Mouse (Mus musculus): ENCODE data around the gene Tmem170.

Gene Tmem170

GRCm38 (mm10) chr8:111876355-111876948 lies at the start of gene Tmem170:
Tmem170 (minus strand) TSS chr8:111876750.
- peak; percentile 98 for DNase-seq

DNA sequence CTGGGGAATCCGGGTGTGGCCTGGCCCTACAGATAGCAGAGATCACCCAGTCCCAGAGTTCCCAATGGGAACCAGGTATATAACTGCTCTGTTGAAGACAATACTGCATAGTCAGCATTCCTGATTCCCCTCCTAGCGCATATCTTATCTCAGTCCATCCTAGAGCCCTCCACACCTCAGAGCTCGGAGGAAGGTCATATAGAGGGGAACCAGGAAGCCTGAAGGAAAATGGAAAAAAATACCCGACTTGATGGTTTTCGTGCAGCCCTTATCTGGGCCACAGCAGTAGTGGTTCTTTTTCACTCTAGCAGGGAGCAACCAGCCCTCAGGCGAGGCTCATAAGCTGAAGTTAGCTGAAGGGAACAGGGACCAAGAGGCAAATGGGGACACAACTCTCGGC lies 48.4 kb upstream of the Tmem170 start:
- DNase-seq, result no peak

DNA sequence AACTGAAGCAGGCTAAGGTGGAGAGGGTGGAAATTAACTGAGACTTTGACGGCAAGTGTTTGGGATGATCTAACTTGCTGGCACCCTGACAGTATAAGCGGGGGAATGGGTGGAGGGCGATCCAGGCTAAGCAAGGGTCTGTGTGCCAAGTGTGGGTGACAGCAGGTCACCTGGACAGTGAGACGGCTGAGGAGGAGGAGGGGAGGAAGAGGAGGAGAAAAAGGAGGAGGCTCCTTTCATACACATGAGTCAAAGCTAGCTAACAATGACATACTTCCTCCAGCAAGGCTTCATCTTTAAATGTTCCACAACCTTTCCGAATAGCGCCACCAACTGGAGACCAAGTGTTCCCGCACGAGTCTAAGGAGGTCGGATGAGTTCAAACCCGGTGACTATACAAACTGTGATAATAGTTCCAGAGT lies 46.8 kb upstream of the Tmem170 start:
- peak; percentile 44 for DNase-seq

DNA sequence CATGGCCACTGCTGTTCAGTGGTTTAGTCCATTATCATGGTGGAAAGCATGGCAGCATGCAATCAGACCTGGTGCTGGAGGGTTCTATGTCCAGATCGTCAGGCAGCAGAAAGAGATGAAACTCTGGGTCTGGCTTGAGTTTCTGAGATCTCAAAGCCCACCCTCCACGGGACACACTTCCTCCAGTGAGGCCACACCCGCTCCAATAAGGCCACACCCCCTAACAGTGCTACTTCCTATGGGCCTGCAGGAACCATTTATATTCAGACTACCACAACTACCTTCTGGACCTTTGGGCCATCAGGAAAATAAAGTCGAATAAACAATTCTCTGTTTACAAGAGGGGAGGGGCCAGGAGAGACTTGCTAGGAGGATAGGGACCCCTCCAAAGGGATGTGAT lies 44.4 kb upstream of the Tmem170 start:
- no peak for DNase-seq

GRCm38 (mm10) chr8:111919663-111920062 lies 43.1 kb upstream of the Tmem170 start:
- no peak for DNase-seq

DNA sequence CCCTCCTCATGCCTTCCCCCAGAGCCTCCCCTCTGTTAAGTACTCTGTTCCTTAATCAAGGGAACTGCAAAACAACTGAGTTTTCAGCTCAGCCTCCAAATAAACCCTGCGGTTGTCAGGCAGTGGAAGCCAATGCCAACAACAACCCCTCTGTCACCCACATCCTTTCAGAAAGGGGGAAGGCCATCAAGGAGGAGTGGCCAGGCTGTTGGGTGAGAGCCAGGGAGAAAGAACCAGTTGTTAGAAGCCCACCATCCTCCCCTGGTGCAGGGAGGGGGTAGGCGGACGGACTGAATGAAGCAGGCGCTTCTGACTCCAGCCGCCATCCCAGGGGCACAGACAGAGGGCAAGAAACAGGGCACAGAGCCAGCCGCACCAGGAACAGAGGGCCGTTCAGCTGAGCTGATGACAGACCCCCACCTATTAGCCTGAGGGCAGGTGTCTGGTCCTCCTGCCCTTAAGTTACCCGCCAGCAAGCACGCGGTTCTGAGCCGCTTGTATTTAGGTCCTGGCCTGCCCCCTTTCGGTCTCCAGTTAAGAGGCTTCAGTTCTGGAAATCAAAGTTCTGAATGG lies 36.4 kb upstream of the Tmem170 start:
- peak; percentile 62 for DNase-seq

- DNase-seq, result no peak
Observed at GRCm38 (mm10) chr8:111911572-111911971, 35.0 kb upstream of the Tmem170 start.

DNA sequence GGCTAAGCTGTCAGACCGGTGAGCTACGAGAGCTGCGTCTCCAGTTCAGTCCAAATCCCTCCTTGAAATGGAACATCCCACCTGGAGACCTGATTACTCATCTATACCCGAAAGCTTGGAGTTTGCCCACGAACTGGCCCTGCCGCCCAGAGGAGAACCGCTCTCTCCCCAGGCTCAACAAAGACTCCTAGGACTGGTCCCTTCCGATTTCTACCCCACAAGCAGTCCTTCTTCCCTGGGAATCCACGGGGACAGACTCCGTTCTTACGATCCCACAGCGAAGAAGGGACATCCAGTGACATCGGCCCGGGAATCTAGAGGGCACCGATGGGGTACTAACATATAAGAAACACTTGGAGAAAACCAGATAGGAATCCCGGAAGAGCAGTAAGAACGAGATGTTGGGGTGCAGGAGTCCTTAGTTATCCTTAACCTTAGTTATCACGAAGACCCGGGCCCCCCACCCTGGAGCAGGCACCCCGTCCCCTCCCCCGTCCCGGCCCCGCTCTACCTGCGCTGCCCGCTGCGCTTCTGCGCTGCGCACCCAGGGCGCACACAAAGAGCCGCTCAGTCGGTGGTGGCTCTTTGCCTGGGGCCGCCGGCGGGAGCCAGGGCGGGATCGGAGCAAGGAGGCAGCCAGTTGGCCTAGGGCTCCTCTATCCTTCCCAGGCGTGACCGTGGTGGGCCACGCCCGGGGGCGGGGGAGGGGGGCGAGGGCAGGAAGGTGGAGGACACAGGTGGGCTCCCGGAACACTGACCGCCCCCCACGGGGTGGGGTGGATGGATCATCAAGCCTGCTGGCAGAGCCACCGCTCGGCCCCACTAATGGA lies 33.3 kb upstream of the Tmem170 start, which contains the start of gene Chst5:
TSS of gene Chst5 (minus strand) at position 827 of the 830 bp plus-strand sequence.
- DNase-seq, result peak; percentile 29

- DNase-seq, result no peak
Observed at GRCm38 (mm10) chr8:111905500-111906121, 29.1 kb upstream of the Tmem170 start.

DNA sequence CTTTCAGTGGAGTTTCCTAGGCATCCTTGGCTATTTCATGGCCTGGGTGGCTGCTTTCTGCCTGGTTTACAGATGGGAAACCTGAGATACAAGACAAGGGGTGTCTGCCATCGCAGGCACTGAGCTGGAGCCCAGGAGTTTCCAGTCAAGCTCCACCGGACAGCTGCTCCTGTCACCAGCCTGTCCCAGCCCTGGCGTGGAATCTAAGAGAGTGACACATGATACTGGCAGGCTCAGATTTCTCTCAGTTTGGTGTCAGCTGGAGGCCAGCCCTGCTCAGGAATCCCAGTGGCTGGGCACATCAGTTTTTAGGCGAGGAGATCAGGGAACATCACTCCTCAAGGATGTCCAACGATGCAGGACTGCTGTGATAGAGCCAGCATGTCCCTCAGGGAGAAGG lies 25.5 kb upstream of the Tmem170 start:
- no peak for DNase-seq

GRCm38 (mm10) chr8:111898586-111898985 lies 22.0 kb upstream of the Tmem170 start:
- no peak for DNase-seq

GRCm38 (mm10) chr8:111894955-111895354 lies 18.4 kb upstream of the Tmem170 start:
- no peak for DNase-seq

GRCm38 (mm10) chr8:111892615-111893014 lies 16.1 kb upstream of the Tmem170 start:
- no peak for DNase-seq

DNA sequence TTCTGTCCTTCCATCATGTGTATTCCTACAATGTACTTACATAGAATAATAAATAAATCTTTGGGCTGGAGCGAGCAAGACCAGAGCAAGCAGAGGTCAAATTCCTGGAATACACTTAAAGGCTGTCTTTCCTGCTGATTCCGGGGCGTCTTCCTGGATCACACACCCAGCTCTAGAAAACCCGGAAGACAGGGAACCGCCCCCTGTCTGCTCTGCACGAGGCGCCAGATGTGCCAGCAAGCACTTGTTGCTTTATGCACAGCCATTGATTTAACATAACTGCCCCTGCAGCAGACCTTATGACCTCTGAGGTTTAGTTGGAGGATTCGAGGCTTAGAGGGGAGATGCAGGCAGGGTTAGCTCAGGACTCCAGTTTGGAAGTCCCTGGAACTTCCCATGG lies 15.4 kb upstream of the Tmem170 start:
- DNase-seq, result no peak

DNA sequence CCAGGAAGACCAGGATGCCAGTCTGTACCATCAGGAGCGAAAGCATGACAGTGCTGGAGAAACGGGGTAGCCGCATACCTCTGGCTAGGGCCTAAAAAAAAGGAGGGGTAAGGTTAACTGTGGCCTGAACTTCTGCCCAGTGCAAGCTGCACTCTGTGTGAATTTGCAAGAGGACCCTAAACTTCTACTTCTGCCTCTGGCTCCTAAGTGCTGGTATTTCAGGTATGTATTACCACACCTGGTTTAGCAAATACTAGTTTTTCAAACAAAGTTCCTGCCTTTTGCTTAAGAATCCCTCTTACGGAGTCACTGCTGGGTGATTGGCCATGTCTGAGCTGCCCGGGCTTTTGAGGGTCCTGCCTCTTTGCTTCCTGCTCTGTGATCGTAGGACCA lies 14.4 kb upstream of the Tmem170 start:
- DNase-seq, result no peak

DNA sequence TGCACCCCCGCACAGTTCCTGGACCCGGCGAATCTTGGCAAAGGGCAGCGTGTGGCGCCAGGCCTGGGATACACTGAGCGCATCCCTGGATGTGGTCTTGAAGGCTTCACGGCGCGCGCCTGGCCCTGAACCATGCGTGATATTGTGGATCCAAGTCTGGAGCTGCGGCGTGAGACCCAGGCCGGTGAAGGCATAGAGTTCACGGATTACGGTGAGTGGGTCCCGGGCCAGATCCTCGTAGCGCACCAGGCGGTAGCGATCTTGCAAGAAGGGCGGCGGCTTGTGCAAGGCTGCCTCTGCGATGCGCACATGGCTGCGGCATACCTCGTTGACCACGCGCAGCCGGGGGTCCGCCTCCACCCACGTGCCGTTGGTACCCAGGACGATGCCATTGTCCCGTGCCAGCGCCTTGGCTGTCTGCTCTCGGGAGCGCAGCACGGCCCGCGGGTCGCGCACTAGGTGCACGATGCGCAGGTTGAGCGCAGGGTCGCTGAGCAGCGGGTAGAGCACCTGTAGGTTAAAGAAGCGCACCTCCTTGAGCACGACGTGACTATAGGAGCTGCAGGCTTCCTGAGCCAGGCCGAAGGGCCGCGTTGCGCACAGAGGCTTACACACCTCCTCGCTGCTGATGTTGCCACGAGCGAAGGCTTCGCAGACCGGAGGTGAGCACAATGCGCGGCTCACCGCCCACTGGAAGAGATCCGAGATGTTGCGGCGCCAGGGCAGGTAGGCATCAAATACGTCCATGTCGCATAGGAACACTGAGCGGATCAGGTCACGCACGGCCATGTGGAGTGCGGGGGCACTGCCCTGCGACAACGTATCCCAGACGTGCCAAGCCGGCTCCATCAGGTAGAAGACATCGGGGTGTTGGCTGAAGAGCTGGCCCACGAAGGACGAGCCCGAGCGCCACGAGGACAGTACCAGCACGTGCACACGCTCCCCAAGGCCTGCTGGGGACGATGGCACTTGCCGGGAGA lies 13.7 kb upstream of the Tmem170 start:
- peak; percentile 34 for DNase-seq

DNA sequence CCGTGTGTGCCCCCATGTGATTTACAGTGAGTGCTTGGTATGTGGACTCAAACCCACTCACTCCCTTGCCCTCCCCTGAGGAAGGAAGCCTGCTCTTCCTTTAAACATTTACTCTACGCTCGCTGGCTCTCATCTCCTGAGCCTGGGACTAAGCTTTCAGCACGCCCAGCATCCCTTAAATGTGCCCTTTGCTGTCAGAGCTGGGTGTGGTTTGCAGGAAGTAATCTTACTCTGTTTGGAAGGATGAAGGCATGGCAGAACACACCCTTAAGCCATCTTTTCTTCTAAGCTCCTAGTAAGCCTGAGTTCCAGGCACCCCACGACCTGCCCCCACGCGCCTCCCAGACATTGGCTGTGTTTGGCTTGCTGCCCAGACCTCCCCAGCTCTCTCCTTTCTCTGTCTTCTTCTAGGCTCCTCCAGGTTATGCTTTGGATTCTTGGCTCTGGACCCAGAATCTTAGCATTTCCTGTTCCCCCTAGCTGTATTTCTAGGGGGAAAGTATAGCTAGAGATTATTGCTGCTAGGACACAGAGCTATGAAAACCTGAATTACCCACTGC lies 11.6 kb upstream of the Tmem170 start:
- DNase-seq, result no peak

GRCm38 (mm10) chr8:111887479-111887878 lies 10.9 kb upstream of the Tmem170 start:
- no peak for DNase-seq

DNA sequence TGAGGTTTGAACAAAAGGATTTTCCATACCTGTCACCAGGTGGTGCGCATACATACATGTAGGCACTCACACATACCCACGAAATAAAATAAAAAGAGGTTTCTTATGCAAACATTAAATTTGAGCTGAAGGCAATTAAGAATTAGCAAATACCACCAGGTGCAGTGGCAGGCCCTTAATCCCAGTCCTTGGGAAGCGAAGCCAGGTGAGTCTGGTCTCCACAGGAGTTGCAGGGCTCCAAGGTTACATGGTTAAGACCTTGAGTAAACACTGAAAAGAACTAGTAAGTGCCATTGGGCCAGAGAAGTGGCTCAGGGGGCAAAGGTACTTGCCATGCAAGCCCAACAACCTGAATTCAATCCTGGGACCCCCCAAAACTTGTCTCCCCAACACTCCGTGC lies 7.1 kb upstream of the Tmem170 start:
- DNase-seq, result no peak

DNA sequence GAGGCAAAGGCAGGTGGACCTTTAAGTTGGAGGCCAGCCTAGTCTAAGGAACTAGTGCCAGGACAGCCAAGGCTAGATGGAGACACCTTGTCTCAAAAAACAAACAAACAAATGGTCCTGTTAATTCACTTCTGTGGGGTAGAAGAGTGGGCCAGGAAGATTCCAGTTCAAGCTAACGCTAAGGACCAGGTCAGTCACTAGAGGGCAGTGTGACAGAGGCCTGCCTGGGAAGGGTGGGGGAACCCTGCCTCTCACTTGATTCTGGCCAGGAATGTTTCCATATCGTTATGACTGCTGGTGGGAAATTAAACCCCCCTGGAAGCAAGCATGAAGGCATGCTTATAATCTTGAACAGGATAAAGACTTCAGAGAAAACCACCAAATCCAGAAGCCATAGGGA lies 5.0 kb upstream of the Tmem170 start:
- DNase-seq, result peak; percentile 25

GRCm38 (mm10) chr8:111877711-111878110 lies 1.2 kb upstream of the Tmem170 start:
- DNase-seq, result no peak

- no peak for DNase-seq
Observed at GRCm38 (mm10) chr8:111875758-111876157, 792 bp downstream of the Tmem170 start.

All from right cerebral cortex, postnatal 4 days (tissue).